Mouse (Mus musculus) gastrocnemius, postnatal 14 days (tissue): ENCODE measurements around the gene Zfpl1. TPM values are rescaled to one million over a fixed set of nuclear protein-coding genes. Genes with fewer than 3 reads are reported as not detected.

Experiments
- DNase-seq: peaks from one replicate; pipeline ENCODE4 v3.0.0; 2021; ENCODE audit warnings: mixed read lengths
- intact Hi-C: fragments of 180-260 bp; cut with DNase I; formaldehyde crosslinking; loops from one replicate; pipeline ENCODE4 v1.15.1; 2025; ENCODE audit warnings: low total_unique reads
- total RNA-seq, 2 experiments: library from RNA; stranded (reverse); gene quantifications; 2 replicates each; pipeline ENCODE4 v1.2.3; 2021

Gene Zfpl1
- total RNA-seq, 2 experiments from 2014 or later: 11.9 to 14.6 TPM

DNA sequence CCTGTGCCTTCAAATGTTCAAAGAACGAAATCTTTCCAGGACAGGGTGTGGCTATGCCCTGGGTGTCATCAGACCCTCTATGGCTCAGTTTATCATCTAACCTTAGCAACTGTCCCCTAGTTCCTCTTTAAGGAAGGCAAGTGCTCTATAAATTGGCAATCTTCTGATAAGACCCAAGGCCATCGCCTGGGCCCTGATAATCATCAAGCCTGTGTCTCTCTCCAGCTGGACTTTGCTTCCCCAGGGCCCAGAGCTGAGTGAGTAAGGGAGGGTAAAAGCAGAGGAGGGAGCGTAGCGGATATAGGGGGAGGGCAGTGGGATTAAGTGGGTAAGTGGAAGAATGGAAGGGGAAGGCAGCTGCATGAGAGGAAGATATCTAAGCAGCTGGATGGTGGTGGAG lies 19.7 kb upstream of the Zfpl1 start:
- DNase-seq: no peak
- intact Hi-C loops: no loop called here

DNA sequence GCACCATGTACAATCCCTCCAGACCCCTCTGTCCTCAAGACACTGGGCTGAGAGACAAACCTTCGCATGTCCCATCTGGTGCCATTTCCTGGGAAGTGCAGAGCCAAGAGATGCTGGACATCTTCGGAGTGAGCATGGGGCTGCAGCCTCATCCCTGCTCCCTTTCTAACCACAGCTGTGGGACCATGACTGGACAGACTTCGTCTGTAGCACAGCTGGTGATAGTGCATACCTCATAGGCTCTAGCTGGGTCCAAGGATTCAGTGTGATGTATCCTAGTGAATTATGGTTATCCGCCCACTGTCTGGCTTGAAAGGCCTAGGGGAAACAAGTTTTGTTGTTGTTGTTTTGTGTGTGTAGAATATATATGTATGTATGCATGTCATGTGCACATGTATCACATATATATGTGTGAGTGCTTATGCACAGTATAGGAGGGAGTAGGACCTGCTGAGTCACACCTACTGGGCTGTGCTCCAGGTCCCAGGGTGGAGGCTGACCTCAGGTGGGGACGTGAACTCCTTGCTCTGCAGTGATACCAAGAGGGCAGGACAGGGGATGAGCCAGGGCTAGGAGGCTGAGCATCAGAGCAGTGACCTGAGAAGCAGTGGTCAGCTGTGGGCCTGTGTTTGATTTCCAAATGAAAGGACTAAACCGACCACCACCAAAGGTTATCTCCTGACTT lies 17.6 kb upstream of the Zfpl1 start:
- intact Hi-C loops: no loop called here
- no peak for DNase-seq

DNA sequence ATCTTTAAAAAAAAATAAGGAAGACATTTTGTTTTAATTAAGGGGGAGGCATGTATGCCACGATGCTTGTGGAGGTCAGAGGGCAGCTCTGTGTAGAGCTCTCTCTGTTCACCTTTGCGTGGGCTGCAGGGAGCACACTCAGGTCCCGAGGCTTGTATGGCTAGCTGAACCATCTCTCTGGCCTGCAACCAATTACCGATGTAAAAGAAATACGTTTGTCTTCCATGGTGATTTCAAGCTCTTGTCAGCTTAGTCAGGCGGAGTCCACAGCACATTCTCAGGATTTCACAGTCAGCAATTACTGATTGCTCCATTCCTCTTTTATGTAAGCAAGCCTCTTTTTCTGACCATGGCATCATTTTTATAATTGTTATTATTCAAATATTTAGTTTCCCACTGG lies 16.4 kb upstream of the Zfpl1 start:
- no peak for DNase-seq
- intact Hi-C loops: no loop called here

DNA sequence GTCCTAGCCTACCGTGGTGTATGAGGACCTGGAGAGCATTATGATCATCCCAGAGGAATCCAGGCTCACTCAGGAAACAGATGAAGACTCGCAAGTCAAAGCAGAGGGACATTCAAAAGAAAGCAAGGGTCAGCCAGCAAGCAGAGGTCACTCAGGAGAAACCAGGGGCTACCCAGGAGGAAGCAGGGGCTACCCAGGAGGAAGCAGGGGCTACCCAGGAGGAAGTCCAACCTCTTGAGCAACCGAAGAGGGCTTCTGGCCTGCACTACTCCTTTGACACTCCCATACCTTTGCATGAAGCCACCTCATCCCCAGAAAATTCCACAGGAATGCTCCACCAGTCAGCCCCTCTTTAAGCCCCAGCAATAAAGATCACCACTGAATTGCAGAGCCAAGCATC lies 13.1 kb upstream of the Zfpl1 start:
- intact Hi-C loops: no loop called here

DNA sequence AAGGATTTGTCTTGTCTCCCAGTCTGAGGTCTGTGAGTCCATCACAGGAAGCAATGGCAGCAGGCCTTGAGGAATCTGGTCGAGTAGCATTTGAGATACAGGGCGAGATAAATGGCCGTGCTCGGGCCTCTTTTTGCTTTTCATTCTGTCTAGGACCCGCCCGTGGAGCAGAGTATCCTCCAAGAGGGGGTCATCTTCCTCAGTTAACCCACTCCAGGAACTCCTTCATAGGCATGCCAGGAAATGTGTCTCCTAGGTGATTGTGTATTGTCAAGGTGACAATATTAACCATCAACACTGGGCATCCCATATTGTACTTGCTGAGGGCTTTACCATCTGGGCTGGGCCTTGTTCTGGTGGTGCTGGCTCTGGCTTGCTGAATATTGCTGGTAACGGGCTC lies 9.4 kb upstream of the Zfpl1 start, which contains the start of gene AC131692.1:
TSS of gene AC131692.1 (plus strand) at position 301 of the 400 bp plus-strand sequence.
- intact Hi-C loops: no loop called here

More for the DNA sequence above, 13.1 kb upstream of the Zfpl1 start:
- DNase-seq: no peak

DNA sequence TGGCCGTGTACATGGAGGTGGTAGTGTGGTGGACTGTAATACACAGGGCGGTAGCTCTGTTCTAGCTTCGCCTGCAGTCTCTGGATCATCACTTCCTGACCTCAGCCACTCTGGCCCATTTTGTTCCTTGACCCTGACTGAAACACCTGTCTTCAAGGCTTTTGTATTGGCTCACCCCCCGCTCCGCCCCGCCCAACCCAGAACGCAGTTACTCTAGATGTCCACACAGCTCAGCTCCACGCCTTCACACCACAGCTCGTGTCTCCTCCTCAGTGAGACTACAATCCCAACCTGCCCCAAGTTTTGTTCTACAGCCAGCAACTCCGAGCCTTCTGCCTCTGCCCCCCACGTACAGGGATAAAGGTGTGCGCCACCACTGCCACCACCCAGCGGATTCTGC lies 4.1 kb upstream of the Zfpl1 start:
- intact Hi-C loops: no loop called here
- DNase-seq: no peak

More for the DNA sequence above, 9.4 kb upstream of the Zfpl1 start, which contains the start of gene AC131692.1:
- no peak for DNase-seq

DNA sequence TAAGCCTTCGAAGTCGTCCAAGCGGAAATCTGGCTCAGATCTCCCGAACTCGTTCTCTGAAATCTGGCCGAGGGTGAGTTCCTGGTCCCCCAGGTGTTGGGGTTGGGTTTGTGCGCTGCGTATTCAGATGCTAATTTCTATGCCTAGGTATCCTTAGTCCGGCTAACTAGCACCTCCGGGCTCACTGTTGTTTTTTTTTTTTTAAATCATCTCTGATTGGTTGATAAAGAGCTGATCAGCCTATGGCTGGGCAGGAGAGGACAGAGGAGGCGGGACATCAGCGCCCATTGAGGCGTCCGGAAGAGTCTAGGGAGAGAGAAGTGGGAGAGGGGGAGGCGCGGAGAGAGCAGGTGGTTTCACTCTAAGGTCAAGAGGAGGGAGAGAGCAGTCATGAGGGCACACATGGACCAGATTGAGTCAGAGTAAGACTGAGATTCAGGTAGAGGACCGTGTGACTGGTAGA lies 692 bp upstream of the Zfpl1 start:
- intact Hi-C loops: no loop called here
- DNase-seq: peak; percentile 29

DNA sequence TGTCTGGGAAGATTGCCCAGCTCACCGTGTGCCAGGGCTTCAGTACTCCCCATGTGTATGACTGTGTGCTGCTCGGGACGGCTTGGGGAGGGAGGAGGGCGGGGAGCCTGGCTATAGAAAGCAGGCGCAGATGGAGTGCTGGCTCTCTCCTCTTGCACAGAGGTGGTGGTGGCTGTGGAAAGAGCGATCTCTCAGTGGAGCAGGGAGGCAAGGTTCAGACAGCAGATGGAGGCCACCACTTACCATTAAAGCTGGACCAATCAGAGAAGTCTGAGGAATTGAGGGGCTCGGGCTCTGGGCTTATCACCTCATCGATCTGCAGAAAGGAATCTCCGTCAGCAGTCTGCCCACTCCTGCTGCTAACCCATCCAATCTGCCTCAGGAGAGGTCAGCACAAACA lies 2.6 kb downstream of the Zfpl1 start, which contains the start of gene Gm28374:
TSS of gene Gm28374 (minus strand) at position 101 of the 400 bp plus-strand sequence.
- intact Hi-C loops: no loop called here
- DNase-seq: no peak

DNA sequence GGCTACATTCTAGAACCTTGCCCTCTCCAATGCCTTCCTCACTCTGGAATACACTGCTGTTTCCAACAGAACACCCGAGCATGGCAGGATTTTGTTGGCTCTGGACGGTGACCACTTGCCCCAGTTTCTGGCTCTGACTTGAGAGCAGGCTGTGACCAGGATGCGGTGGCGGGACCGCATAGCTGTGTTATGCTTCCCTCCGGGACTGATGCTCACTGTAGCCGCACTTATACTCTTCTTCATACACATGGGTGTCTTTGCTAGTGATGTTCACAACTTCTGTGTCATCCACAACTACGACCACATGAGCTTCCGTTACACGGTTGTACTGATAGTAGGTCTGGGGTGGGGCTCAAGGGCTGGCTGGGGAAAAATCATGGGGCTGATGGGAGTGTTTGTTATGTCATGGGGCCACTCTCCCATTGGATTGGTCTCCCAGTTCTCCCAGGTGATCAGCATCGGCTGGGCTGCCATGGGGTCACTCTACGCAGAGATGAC lies 4.7 kb downstream of the Zfpl1 start, which contains the start of gene Tmem262:
TSS of gene Tmem262 (plus strand) at position 51 of the 498 bp plus-strand sequence.
- intact Hi-C loops: no loop called here
- DNase-seq: no peak

DNA sequence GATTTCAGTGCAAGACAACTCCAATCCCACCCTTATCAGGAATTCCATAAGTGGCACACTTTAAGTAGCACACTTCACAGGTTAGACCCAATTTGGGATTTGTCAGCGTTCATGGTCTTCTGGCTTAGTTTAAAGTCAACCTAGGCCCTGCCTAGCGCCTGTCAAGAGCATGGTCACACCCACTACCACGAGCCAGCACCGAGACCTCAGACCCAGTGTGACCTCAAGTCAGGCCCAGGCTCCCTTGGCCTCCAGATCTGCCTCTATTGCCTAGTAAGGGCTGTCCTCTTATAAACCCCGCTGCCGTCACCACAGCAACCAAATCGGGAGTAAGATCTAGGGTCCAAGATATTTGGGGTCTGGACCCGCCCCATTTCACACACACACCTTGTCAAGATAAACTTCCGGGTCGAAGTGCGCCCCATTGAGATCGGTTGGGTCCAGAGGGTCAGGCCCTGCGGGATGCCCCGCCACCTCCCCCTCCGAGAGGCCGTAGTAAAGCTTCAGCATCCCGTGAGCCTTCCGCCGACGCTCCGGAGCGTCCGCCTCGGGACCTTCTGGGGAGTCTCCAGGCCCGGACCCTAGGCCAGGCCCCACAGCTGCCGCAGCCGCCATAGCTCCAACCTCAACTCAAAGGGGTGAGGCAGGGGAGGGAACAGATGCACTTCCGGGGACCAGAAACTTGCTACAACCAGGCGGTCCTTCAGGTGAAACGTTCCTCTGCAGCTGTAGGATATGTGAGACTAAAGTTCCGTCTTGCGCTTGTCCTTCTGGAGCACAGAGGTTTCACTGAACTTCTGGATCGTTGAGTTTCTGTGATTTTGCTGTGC lies 8.0 kb downstream of the Zfpl1 start, which contains the start of gene Vps51:
TSS of gene Vps51 (minus strand) at position 668 of the 830 bp plus-strand sequence.
- intact Hi-C loops: no loop called here
- peak; percentile 79 for DNase-seq

DNA sequence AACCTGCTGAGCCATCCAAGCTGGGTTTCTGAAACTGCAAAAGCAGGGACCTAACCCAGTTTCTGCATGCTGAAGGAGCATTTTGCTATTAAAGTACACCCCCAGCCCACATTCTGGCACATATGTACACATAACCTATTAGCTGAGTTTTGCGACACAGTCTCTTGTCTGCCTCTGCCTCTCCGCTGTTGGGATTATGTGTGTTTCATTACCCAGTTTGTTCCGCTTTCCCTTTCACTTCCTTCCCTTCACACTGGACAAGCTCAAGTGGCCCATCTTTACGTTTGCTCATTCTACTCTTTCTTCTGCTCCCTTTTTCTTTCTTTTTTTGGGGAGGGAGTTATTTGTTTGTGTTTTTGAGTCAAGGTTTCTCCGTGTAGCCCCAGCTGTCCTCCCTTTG lies 10.9 kb downstream of the Zfpl1 start:
- intact Hi-C loops: no loop called here
- no peak for DNase-seq

DNA sequence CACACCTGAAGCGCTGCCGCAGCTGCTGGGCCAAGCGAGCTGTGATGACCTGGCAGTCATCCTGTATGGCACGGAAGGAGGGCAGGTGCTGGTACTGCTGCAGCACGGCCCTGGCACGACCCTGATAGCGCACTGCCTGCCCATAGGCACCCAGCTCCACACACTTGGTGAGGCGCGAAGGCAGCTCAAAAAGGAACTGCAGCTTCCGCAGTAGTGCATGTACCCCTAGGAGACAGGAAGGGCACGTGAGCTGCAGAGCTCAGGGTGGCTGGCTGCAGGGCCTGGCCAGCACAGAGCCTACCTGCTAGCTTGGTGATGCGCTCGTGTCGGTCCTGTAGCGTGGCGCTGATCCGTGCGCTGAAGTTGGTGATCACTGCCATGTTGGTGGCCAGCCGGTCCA lies 13.5 kb downstream of the Zfpl1 start:
- DNase-seq: no peak
- intact Hi-C loops: no loop called here

DNA sequence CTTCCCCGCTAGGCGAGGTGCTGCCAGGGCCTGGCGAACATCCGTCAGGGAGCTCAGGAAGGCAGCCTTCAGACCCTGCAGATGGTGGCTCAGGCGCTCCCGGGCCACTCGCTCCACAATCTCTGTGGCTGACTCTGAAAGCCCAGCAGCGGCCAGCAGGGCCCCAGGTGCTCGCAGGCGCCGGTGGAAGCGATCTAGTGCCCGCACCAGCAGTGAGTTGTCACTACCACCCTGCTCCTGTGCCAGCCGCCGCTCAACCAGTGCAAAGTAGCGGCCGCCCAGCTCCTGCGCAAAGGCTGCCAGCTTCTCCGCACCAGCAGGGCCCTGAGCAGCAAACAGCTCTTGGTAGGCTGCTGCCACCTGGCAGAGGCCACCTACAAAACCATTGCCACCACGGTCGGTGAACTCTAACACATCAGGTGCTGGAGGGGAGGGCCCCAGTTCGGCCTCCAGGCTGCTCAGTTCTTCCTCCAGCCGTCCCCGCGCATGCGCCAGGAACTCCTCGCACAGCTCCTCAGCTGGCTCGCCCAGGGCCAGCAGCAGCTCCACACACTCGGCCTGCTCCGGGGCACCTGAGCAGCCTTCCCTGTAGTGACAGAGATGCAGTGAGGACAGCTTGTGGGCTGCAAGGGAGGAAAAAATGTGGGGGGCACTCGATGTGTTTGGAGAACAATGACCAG lies 14.0 kb downstream of the Zfpl1 start:
- DNase-seq: no peak
- intact Hi-C loops: no loop called here

DNA sequence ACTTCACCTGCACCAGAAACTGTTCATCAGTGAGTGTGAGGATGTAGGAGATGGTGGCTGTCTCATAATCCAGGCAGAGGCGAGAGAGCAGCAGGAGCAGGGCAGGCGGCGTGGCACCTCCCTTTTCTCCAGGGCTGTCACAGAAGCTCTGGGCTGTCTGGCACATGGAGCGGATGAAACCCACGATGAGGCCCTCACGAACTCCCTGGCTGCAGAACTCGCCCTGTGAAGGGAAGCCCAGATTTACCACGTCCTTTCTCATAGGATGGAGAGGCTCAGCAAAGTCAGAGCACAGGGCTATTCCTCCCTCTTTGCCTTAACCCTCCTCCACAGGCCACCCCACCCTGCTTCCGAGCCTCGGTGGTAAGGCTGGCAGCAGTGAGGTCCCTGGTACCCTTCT lies 14.9 kb downstream of the Zfpl1 start:
- no peak for DNase-seq
- intact Hi-C loops: no loop called here

DNA sequence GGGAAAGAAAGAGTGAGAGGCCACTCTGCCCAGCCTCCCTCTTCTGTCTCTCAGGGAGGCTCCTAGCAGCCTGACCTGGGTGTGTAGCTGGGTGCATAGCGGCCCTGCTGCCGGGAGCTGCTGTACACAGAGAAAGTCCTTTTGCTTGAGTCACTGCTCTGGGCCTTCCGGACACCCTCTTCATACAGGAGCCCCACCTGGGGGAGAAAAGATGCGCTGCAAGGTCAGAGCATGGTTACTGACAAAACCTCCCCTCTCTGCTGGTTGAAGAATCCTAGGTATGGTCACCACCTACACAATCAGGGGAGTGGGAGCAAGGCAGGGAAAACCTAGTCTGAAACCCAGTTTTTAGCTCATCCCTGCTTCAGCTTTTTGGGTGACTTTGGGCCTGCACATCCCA lies 15.8 kb downstream of the Zfpl1 start:
- DNase-seq: no peak
- intact Hi-C loops: no loop called here

DNA sequence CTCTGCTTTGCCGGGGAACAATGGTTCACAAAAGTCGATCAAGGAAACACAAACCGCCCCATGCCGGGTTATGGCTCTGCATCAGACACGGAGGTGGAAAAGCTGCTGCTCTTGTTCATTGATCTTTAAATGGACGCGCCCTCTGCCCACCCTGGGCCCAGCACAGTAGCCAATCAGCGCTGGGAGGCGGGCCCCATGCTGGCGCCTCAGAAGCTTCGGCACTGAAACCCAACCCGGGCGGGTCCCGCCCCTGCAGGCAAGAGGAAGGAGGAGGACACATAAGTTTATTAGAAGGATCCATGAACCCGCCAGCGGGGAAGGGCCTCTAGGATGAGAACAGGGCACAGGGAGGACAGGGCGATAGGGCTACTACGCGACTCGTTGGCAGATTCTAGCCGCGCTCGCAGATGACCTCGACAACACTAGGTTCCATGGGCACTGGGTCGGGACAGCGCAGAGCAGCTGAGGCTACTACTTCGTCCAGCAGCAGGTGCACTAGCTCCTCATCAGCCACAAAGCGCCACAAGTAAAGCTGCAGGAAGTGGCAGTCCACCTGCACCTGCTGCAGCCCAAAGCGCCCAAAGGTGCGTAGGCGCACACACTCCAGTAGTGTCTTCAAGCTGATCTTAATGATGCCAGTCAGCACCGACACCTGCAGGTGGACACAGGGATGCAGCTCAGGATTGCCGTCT lies 16.9 kb downstream of the Zfpl1 start, which contains the start of gene Tm7sf2:
TSS of gene Tm7sf2 (minus strand) at position 650 of the 692 bp plus-strand sequence.
- DNase-seq: peak; percentile 93
- intact Hi-C loops: no loop called here

DNA sequence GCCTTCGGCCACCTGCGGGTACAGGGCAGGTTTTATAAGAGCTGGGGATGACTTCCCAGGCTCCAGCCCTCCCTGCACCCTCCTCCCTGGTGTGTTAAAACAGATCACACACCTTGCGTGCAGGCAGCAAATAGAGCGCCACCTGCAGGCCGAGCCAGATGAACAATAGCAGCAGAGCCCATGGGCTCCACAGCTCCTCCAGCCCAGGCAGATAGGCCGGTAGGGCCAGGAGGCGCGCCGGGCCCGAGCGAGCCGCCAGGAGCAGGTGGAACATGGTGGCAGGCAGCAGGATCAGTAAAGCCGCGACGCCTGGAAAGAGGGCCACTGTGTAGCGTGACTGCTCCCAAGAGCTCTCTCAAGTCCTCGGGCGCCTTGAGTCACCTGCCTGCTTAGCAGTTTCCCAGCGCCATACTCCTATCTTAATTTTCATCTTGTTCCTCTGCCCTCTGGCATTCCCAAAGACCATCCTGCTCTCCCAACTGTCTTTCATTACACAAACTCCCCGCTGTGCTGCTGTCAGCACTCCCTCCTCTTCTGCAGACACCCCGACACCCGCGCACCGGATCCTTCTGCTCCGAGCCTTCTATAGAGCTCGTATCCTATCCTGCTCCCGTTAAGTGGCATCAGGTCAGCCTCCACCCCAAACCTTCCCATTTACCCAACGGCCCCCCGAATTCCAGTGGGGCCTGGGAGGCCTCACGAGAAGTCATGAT lies 17.6 kb downstream of the Zfpl1 start:
- peak; percentile 75 for DNase-seq
- intact Hi-C loops: no loop called here

DNA sequence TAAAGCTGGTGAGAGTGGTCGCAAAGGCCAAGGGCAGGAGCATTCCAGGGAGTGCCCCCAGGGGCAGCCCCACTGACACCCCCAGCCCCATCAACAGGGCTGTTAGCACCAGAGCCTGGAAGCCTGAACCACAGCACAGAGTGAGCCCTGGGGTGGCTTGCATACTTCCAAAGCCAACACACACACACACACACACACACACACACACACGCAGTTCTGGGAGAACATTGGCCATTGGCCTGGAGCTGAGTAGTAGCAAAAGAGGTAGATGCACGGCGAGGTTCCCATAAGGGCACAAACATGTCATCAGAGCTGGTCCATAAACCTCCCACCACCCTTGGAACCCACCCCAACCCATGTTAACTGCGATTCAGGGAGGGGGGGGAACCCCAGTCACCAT lies 18.2 kb downstream of the Zfpl1 start:
- intact Hi-C loops: no loop called here
- no peak for DNase-seq

DNA sequence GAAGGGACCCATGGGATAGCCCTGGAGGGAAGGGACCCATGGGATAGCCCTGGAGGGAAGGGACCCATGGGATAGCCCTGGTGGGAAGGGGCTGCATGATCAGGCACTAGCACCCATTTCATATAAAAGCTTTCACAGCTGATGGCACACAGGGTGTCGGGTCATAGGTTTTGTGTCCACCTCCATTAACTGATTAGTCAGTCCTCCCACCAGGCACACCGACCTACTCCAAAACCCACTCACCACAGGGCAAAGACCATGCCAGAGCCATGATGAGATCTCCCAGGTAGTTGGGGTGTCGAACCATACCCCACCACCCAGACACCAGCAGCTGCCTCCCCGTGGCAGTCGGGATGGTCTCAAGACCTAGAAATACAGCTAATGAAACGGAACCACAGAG lies 21.7 kb downstream of the Zfpl1 start:
- no peak for DNase-seq
- intact Hi-C loops: no loop called here
